Mouse (Mus musculus) intestine, embryonic 15.5 days (tissue): Measurements from ENCODE around the gene Lhfpl4. TPM values are rescaled to one million over a fixed set of nuclear protein-coding genes. Genes with fewer than 3 reads are reported as not detected.
A peak's percentile ranks its signal among the peaks of the same experiment; 100 is the strongest.

Experiments used
- ATAC-seq: fragments of 200-750 bp; cut with Nextera tagmentation; 2 replicates; pipeline ENCODE4 v1.8.0; 2017; ENCODE audit warnings: moderate TSS enrichment, moderate library complexity
- H3K27ac ChIP-seq: fragments of 300-500 bp; sonication (generic); 2 replicates; pipeline ENCODE4 v1.5.1; 2015; ENCODE audit warnings: mild to moderate bottlenecking, inconsistent platforms
- H3K27me3 ChIP-seq: fragments of 300-500 bp; sonication (generic); replicated peaks from 2 replicates; pipeline ENCODE4 v1.6.1; 2015; ENCODE audit warnings: inconsistent platforms
- H3K36me3 ChIP-seq: fragments of 300-500 bp; sonication (generic); 2 replicates; pipeline ENCODE4 v1.6.1; 2015; ENCODE audit warnings: inconsistent platforms
- H3K4me1 ChIP-seq: fragments of 300-500 bp; sonication (generic); replicated peaks from 2 replicates; pipeline ENCODE4 v1.6.1; 2015; ENCODE audit warnings: inconsistent platforms
- H3K4me2 ChIP-seq: fragments of 300-500 bp; sonication (generic); replicated peaks from 2 replicates; pipeline ENCODE4 v1.6.1; 2015; ENCODE audit warnings: mild to moderate bottlenecking, inconsistent platforms
- H3K4me3 ChIP-seq: fragments of 300-500 bp; sonication (generic); replicated peaks from 2 replicates; pipeline ENCODE4 v1.5.1; 2015; ENCODE audit warnings: inconsistent platforms
- H3K9ac ChIP-seq: fragments of 300-500 bp; sonication (generic); 2 replicates; pipeline ENCODE4 v1.6.1; 2015; ENCODE audit warnings: inconsistent platforms
- H3K9me3 ChIP-seq: fragments of 300-500 bp; sonication (generic); 2 replicates; pipeline ENCODE4 v1.6.1; 2016; ENCODE audit warnings: inconsistent platforms
- WGBS: fragments of 180-500 bp; shearing (Covaris S2); methylation state at CpG from one replicate; pipeline ENCODE4 v1.1.7; 2015; 5-methylcytosine and 5-hydroxymethylcytosine counted together
- polyA plus RNA-seq: library from polyadenylated mRNA; unstranded; fragments of >200 nt; fragmentation: Nextera tagmentation; extraction: Ambion mirVana; gene quantifications from 2 replicates; pipeline ENCODE4 v1.2.1, GENCODE M21; 2015

Lhfpl4 gene
- polyA plus RNA-seq, 1 experiment from 2014 or later, result 1.7 TPM

DNA sequence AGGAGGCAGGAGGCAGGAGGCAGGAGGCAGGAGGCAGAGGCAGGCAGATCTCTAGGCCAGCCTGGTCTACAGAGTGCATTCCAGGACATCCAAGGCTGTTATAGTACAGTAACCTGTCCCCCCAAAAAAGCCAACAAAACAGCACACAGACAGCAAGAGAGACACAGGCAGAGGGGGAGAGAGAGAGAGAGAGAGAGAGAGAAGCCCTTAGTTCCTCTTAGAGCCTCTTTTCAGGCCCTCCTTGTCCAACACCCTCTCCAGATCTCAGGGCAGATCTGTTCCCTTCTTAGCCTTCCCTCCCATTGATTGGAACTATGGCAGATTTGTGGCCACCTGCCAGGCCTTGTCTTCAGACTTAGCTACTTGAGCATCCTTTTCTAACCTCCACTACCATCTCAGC, 31.7 kb downstream of the Lhfpl4 start:
- ATAC-seq, result no peak
- H3K27me3 ChIP-seq, result no peaks in the 10 kb centered on the region
- no peak overlapping the region for H3K4me2 ChIP-seq
- H3K9ac ChIP-seq, result no peak overlapping the region
- no peak overlapping the region for H3K27ac ChIP-seq
- no peaks in the 10 kb centered on the region for H3K9me3 ChIP-seq
- H3K4me1 ChIP-seq, result 0 out of 2 replicates have a peak, but pooled peaks cover 8% of the 10 kb centered on the region
- H3K36me3 ChIP-seq, result no peaks in the 10 kb centered on the region
- H3K4me3 ChIP-seq, result no peak overlapping the region

DNA sequence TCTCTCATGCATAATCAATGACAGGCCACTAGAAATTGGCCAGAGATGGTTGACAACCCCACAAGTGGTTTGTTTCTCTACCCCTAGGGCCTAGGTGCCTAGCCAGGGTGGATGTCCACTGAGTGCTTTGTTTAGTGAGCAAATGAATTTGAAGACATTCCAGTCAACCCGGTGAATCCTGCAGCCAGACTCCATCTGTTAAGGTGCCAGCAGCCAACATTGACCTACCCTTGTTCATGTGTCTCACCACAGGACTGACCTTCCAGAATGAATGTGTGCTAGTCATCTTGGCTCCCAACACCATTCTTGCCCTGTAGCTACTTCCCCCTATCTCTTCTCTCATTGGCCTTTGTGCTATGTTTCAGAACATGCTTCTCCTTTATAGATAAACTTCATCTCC, 33.2 kb downstream of the Lhfpl4 start:
- no peak for ATAC-seq
- WGBS, result 86% methylated on average over 1 of the region's 1 CpGs

DNA sequence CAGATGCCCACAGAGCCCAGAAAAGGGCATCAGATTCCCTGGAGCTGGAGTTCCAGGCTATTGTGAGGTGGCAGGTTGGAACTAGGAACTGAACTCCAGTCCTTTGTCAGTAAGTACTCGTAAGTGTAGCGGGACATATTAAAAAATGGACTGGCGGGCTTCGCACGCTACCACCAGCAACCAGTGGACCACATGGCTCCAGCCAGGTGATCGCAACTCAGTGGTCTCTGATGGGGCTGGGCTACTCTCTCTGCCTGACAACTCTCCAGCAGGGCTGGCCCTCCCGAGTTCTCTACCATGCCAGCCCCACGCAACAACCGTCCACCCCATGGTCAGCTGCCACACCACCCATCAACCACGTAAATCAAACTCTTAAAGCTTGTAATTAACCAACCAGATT, 35.1 kb downstream of the Lhfpl4 start:
- Histone ChIP-seq H3K4me3 (no peak overlapping the region), H3K27ac (no peak overlapping the region), H3K9ac (no peak overlapping the region), H3K9me3 (no peaks in the 10 kb centered on the region), H3K27me3 (no peaks in the 10 kb centered on the region), H3K36me3 (no peaks in the 10 kb centered on the region), H3K4me1 (no peaks in the 10 kb centered on the region), H3K4me2 (no peak overlapping the region)
- 94% methylated on average over 10 of the region's 10 CpGs for WGBS
- ATAC-seq, result no peak

More for the DNA sequence above, 33.2 kb downstream of the Lhfpl4 start:
- H3K4me2 ChIP-seq, result no peak overlapping the region
- H3K9me3 ChIP-seq, result no peaks in the 10 kb centered on the region
- H3K27me3 ChIP-seq, result no peaks in the 10 kb centered on the region
- H3K36me3 ChIP-seq, result no peaks in the 10 kb centered on the region
- H3K4me3 ChIP-seq, result no peak overlapping the region
- 0 out of 2 replicates have a peak, but pooled peaks cover 7% of the 10 kb centered on the region for H3K4me1 ChIP-seq
- H3K9ac ChIP-seq, result no peak overlapping the region
- no peak overlapping the region for H3K27ac ChIP-seq

DNA sequence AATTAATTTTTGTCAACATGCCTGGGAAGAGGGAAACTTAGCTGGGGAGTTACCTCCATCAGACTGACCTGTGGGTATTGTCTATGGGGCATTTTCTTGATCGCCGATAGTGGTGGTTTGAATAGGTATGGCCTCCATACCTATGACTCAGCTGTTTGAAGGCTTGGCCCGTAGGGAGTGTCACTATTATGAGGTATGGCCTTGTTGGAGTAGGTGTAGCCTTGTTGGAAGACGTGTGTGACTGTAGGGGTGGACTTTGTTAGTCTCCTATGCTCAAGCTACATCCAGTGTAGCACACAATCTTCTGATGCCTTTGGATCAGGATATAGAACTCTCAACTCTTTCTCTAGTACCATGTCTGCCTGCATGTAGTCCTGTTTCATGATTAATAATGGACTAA, 39.1 kb downstream of the Lhfpl4 start:
- no peaks in the 10 kb centered on the region for H3K4me1 ChIP-seq
- 85% methylated on average over 4 of the region's 4 CpGs for WGBS

GRCm38 (mm10) chr6:113154886-113155285, 40.3 kb downstream of the Lhfpl4 start:
- H3K36me3 ChIP-seq, result peaks cover 27% of the 10 kb centered on the region

More for the DNA sequence above, 39.1 kb downstream of the Lhfpl4 start:
- no peaks in the 10 kb centered on the region for H3K27me3 ChIP-seq
- H3K36me3 ChIP-seq, result peaks cover 17% of the 10 kb centered on the region
- no peak overlapping the region for H3K9ac ChIP-seq
- H3K4me2 ChIP-seq, result no peak overlapping the region
- H3K27ac ChIP-seq, result no peak overlapping the region
- no peak for ATAC-seq
- H3K9me3 ChIP-seq, result no peaks in the 10 kb centered on the region
- no peak overlapping the region for H3K4me3 ChIP-seq

GRCm38 (mm10) chr6:113154071-113154470, 41.1 kb downstream of the Lhfpl4 start:
- Histone ChIP-seq H3K9ac (no peak overlapping the region), H3K27ac (no peak overlapping the region), H3K4me1 (no peaks in the 10 kb centered on the region), H3K4me3 (no peak overlapping the region), H3K4me2 (no peak overlapping the region), H3K27me3 (no peaks in the 10 kb centered on the region), H3K36me3 (peaks cover 34% of the 10 kb centered on the region), H3K9me3 (no peaks in the 10 kb centered on the region)
- 97% methylated on average over 8 of the region's 8 CpGs for WGBS
- no peak for ATAC-seq

More at GRCm38 (mm10) chr6:113154886-113155285, 40.3 kb downstream of the Lhfpl4 start:
- Histone ChIP-seq H3K4me2 (no peak overlapping the region), H3K9me3 (no peaks in the 10 kb centered on the region), H3K4me3 (no peak overlapping the region), H3K27me3 (no peaks in the 10 kb centered on the region), H3K27ac (no peak overlapping the region), H3K9ac (no peak overlapping the region), H3K4me1 (no peaks in the 10 kb centered on the region)
- no peak for ATAC-seq
- 86% methylated on average over 6 of the region's 6 CpGs for WGBS

- Histone ChIP-seq H3K36me3 (peaks cover 49% of the 10 kb centered on the region), H3K27me3 (no peaks in the 10 kb centered on the region)
- 97% methylated on average over 4 of the region's 4 CpGs for WGBS
These were observed 49.9 kb downstream of the Lhfpl4 start for GRCm38 (mm10) chr6:113145249-113145648.

GRCm38 (mm10) chr6:113144764-113145163, 50.4 kb downstream of the Lhfpl4 start:
- no peak overlapping the region for H3K27ac ChIP-seq
- no peak overlapping the region for H3K4me3 ChIP-seq
- H3K27me3 ChIP-seq, result no peaks in the 10 kb centered on the region
- no peak overlapping the region for H3K4me2 ChIP-seq
- H3K4me1 ChIP-seq, result 0 out of 2 replicates have a peak, but pooled peaks cover 8% of the 10 kb centered on the region
- peaks cover 46% of the 10 kb centered on the region for H3K36me3 ChIP-seq
- H3K9ac ChIP-seq, result no peak overlapping the region
- no peak for ATAC-seq
- 93% methylated on average over 1 of the region's 1 CpGs for WGBS
- H3K9me3 ChIP-seq, result no peaks in the 10 kb centered on the region

More at GRCm38 (mm10) chr6:113145249-113145648, 49.9 kb downstream of the Lhfpl4 start:
- Histone ChIP-seq H3K9me3 (no peaks in the 10 kb centered on the region), H3K4me1 (0 out of 2 replicates have a peak, but pooled peaks cover 8% of the 10 kb centered on the region), H3K4me3 (no peak overlapping the region), H3K9ac (no peak overlapping the region), H3K27ac (no peak overlapping the region), H3K4me2 (no peak overlapping the region)
- ATAC-seq, result no peak

DNA sequence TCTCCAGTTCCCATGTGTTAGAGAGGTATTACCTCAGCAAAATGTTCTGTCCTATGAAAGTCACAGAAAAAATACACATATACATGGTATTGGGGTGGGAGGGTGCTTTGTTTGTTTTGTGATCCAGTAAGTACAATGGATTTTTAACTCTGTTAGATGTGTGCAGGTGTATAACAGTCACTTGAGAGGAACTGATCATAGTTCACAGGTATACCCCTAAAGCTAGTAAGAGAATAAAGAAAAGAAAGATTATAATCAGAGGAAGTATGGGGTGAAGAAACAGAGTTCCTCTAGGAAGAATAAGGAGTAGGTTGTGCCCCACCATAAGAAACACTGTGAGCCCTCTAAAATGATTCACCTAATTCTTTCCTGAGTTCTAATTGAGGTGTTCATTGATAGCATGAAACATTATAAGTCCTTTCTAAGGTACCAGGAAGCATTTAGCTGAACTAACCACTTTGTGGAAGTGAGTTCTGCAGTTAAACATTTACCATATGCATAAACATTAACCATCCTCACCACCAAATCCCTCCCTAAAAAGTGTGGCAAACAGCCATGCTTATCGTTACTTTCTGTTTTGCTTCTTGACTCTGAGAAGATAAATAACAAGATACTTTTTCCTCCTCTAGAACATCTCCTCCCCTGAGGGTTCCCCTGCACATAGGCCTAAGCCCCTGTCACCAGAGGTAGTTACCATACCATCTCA, 53.6 kb downstream of the Lhfpl4 start:
- Histone ChIP-seq H3K36me3 (peaks cover 40% of the 10 kb centered on the region), H3K27me3 (no peaks in the 10 kb centered on the region), H3K4me2 (peak overlapping the region; percentile 39), H3K27ac (peak overlapping the region; percentile 48; the same call in 1 of the 2 replicates), H3K4me3 (no peak overlapping the region), H3K4me1 (0 out of 2 replicates have a peak, but pooled peaks cover 8% of the 10 kb centered on the region), H3K9ac (no peak overlapping the region), H3K9me3 (no peaks in the 10 kb centered on the region)
- peak; percentile 80 for ATAC-seq
- 35% methylated on average over 1 of the region's 1 CpGs for WGBS

GRCm38 (mm10) chr6:113133360-113133759, 61.8 kb downstream of the Lhfpl4 start:
- Histone ChIP-seq H3K4me3 (no peak overlapping the region), H3K36me3 (peaks cover 24% of the 10 kb centered on the region)
- WGBS, result 70% methylated on average over 2 of the region's 2 CpGs

DNA sequence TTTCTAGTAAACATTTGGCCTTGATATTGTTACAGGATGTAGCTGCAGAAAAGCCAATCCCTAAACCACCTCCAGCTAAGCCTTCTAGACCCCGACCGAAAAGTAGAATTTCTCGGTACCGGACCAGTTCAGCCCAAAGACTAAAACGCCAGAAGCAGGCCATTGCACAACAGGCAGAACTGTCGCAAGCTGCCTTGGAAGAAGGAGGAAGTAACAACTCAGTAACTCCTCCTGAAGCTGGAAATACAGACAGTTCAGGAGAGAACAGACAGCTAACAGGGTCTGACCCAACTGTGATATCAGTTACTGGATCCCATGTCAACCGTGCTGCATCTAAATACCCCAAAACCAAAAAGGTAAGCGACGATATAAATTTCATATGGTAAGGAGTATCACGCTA, 74.4 kb downstream of the Lhfpl4 start:
- Histone ChIP-seq H3K36me3 (peaks cover 39% of the 10 kb centered on the region), H3K27me3 (no peaks in the 10 kb centered on the region), H3K9me3 (no peaks in the 10 kb centered on the region), H3K9ac (no peak overlapping the region), H3K4me3 (no peak overlapping the region), H3K4me1 (no peaks in the 10 kb centered on the region), H3K27ac (no peak overlapping the region), H3K4me2 (no peak overlapping the region)
- WGBS, result 92% methylated on average over 10 of the region's 10 CpGs
- ATAC-seq, result no peak

More at GRCm38 (mm10) chr6:113133360-113133759, 61.8 kb downstream of the Lhfpl4 start:
- Histone ChIP-seq H3K9ac (no peak overlapping the region), H3K27me3 (no peaks in the 10 kb centered on the region), H3K27ac (no peak overlapping the region), H3K4me2 (no peak overlapping the region), H3K4me1 (no peaks in the 10 kb centered on the region), H3K9me3 (no peaks in the 10 kb centered on the region)
- ATAC-seq, result no peak
